Mouse (Mus musculus) cerebellum, adult 11-12 months (tissue): Measurements from ENCODE around the gene Gpm6a.

Experiments
- DNase-seq: peaks from one replicate; pipeline ENCODE4 v3.0.0; 2022

Gene Gpm6a

GRCm38 (mm10) chr8:54954741-54955455 lies at the start of gene Gpm6a:
Gene Gpm6a (plus strand): TSS chr8:54954843.
- peak; percentile 75 for DNase-seq

- DNase-seq: no peak
Measured at GRCm38 (mm10) chr8:54912891-54913290, 41.8 kb upstream of the Gpm6a start.

GRCm38 (mm10) chr8:54917710-54918109 lies 36.9 kb upstream of the Gpm6a start:
- DNase-seq: no peak

- DNase-seq: no peak
Measured at GRCm38 (mm10) chr8:54922160-54922855, 32.3 kb upstream of the Gpm6a start.

- no peak for DNase-seq
Measured at GRCm38 (mm10) chr8:54924936-54925335, 29.7 kb upstream of the Gpm6a start.

- no peak for DNase-seq
Measured at GRCm38 (mm10) chr8:54932306-54932705, 22.3 kb upstream of the Gpm6a start.

- DNase-seq: no peak
Measured at GRCm38 (mm10) chr8:54953351-54953750, 1.3 kb upstream of the Gpm6a start.

- DNase-seq: no peak
Measured at GRCm38 (mm10) chr8:54954030-54954429, 613 bp upstream of the Gpm6a start.

- DNase-seq: no peak
Measured at GRCm38 (mm10) chr8:54955456-54955800, 785 bp downstream of the Gpm6a start.

GRCm38 (mm10) chr8:54955935-54956573 lies 1.4 kb downstream of the Gpm6a start:
- DNase-seq: no peak

GRCm38 (mm10) chr8:54956787-54957186 lies 2.1 kb downstream of the Gpm6a start:
- DNase-seq: no peak

- DNase-seq: no peak
Measured at GRCm38 (mm10) chr8:54957506-54957905, 2.9 kb downstream of the Gpm6a start.

- DNase-seq: no peak
Measured at GRCm38 (mm10) chr8:54961571-54961970, 6.9 kb downstream of the Gpm6a start.

- no peak for DNase-seq
Measured at GRCm38 (mm10) chr8:54975020-54975419, 20.4 kb downstream of the Gpm6a start.

GRCm38 (mm10) chr8:54975506-54975905 lies 20.9 kb downstream of the Gpm6a start:
- no peak for DNase-seq

- peak; percentile 79 for DNase-seq
Measured at GRCm38 (mm10) chr8:54975927-54976326, 21.3 kb downstream of the Gpm6a start.

- no peak for DNase-seq
Measured at GRCm38 (mm10) chr8:54976663-54977062, 22.0 kb downstream of the Gpm6a start.

- DNase-seq: no peak
Measured at GRCm38 (mm10) chr8:54986791-54987190, 32.1 kb downstream of the Gpm6a start.

GRCm38 (mm10) chr8:54989093-54989492 lies 34.5 kb downstream of the Gpm6a start:
- DNase-seq: no peak

GRCm38 (mm10) chr8:54991840-54992609 lies 37.4 kb downstream of the Gpm6a start:
- peak; percentile 70 for DNase-seq

GRCm38 (mm10) chr8:54995662-54996061 lies 41.0 kb downstream of the Gpm6a start:
- no peak for DNase-seq

GRCm38 (mm10) chr8:55002398-55002797 lies 47.8 kb downstream of the Gpm6a start:
- DNase-seq: no peak

GRCm38 (mm10) chr8:55002946-55003345 lies 48.3 kb downstream of the Gpm6a start:
- DNase-seq: no peak
